In the genomic region with DNA sequence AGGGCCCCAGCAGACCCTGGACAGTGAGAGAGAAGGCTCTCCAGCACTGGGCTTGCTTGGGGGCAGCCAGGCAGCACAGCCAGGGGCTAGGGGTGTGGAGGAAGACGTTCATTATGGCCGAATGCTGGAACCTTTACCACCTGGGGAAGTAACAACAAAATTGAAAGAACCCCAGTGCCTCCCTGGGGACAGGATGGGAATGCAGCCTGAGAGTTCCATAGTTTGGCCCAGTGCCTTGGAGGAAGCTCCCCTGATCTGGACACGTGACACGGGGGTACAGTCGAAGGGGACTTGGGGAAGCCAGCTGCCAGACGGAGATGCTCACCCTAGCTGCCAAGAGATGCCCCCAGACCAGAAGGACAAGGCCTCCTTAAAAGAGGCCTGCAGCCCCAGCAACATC, we compare ENCODE assay signal across 8 mouse cellular contexts. TPM values are rescaled to one million over a fixed set of nuclear protein-coding genes. Genes with fewer than 3 reads are reported as not detected.
DNase-seq lines count a peak whose midpoint lies in the region; ATAC-seq and TF ChIP-seq lines count a peak whose summit lies in the region.

No protein-coding gene starts in this region.

- TF ChIP-seq CTCF in kidney, adult 2 months (conservative IDR thresholded peaks at IDR 0.05; ENCODE audit: insufficient read depth, insufficient read length, low read depth, low read length), result 0 out of 2 replicates have a peak, but pooled peaks have one; percentile 1
- TF ChIP-seq CTCF in liver, postnatal 0 days (IDR thresholded peaks at IDR 0.05; ENCODE audit: low read depth), result no peak

- TF ChIP-seq EP300 in liver, postnatal 0 days (IDR thresholded peaks at IDR 0.05; ENCODE audit: low read depth), result no peak

- no peaks in the 10 kb centered on the region for H3K27me3 ChIP-seq in kidney, adult 2 months (replicated peaks; ENCODE audit: control insufficient read depth, insufficient read depth, low read length)
- no peaks in the 10 kb centered on the region for H3K27me3 ChIP-seq in embryonic facial prominence, embryonic 15.5 days
- H3K27me3 ChIP-seq in hindbrain, embryonic 14.5 days (ENCODE audit: control insufficient read depth, insufficient read depth, low read length), result peaks cover 26% of the 10 kb centered on the region
- H3K27me3 ChIP-seq in liver, postnatal 0 days (ENCODE audit: insufficient read depth, low read length), result peaks cover 40% of the 10 kb centered on the region

- no peaks in the 10 kb centered on the region for H3K9me3 ChIP-seq in embryonic facial prominence, embryonic 15.5 days (replicated peaks)
- no peaks in the 10 kb centered on the region for H3K9me3 ChIP-seq in hindbrain, embryonic 14.5 days (ENCODE audit: control insufficient read depth, low read length)
- H3K9me3 ChIP-seq in liver, postnatal 0 days (ENCODE audit: low read length), result no peaks in the 10 kb centered on the region

- peaks cover 2% of the 10 kb centered on the region; the same call in 1 of the 2 replicates for H3K36me3 ChIP-seq in kidney, adult 2 months (ENCODE audit: control insufficient read depth, insufficient read depth, low read length)
- H3K36me3 ChIP-seq in embryonic facial prominence, embryonic 15.5 days, result no peaks in the 10 kb centered on the region
- H3K36me3 ChIP-seq in hindbrain, embryonic 14.5 days (replicated peaks; ENCODE audit: control insufficient read depth, insufficient read depth), result no peaks in the 10 kb centered on the region
- H3K36me3 ChIP-seq in liver, postnatal 0 days (replicated peaks; ENCODE audit: insufficient read depth, low read length), result peaks cover 3% of the 10 kb centered on the region; the same call in 1 of the 2 replicates

- no peak for TF ChIP-seq POLR2A in kidney, adult 2 months (IDR thresholded peaks at IDR 0.05; ENCODE audit: low read depth, low read length)

- ATAC-seq in embryonic facial prominence, embryonic 15.5 days (ENCODE audit: insufficient number of reproducible peaks, low FRiP score, low TSS enrichment, low read depth), result no peak
- no peak for ATAC-seq in hindbrain, embryonic 14.5 days (ENCODE audit: low FRiP score)
- no peak for ATAC-seq in liver, postnatal 0 days

- peak overlapping the region; percentile 48 for H3K27ac ChIP-seq in kidney, adult 2 months (ENCODE audit: insufficient read depth, low read depth, low read length)
- H3K27ac ChIP-seq in embryonic facial prominence, embryonic 15.5 days (replicated peaks), result no peak overlapping the region
- H3K27ac ChIP-seq in hindbrain, embryonic 14.5 days, result no peak overlapping the region
- no peak overlapping the region for H3K27ac ChIP-seq in liver, postnatal 0 days (ENCODE audit: low read depth)

- 56% methylated on average over 6 of the region's 6 CpGs for WGBS in kidney, adult 2 months
- WGBS in embryonic facial prominence, embryonic 15.5 days, result 46% methylated on average over 6 of the region's 6 CpGs
- WGBS in hindbrain, embryonic 14.5 days, result 27% methylated on average over 6 of the region's 6 CpGs
- WGBS in liver, postnatal 0 days (ENCODE audit: insufficient replicate concordance), result 49% methylated on average over 6 of the region's 6 CpGs

- peak; percentile 66 for DNase-seq in kidney, adult 2 months
- no peak for DNase-seq in kidney, postnatal 4 days
- no peak for DNase-seq in hindbrain, embryonic 14.5 days (ENCODE audit: low spot score)
- DNase-seq in liver, postnatal 0 days, result no peak
- no peak for DNase-seq in right cerebral cortex, postnatal 10 days (ENCODE audit: low spot score in 2 of 2)
- DNase-seq in right cerebral cortex, postnatal 4 days, result no peak
- DNase-seq in left cerebral cortex, postnatal 10 days (ENCODE audit: extremely low spot score in 1 of 2, low spot score in 2 of 2), result no peak

- intact Hi-C loops in left cerebral cortex, postnatal 10 days (cut with DNase I), result loop anchor here (5.0 kb wide), 1 partner anchor 54 kb away; no protein-coding TSS in a partner anchor

- peaks cover 19% of the 10 kb centered on the region for H3K4me1 ChIP-seq in kidney, adult 2 months (ENCODE audit: control insufficient read depth, insufficient read depth, low read length)
- H3K4me1 ChIP-seq in embryonic facial prominence, embryonic 15.5 days, result peaks cover 77% of the 10 kb centered on the region
- peaks cover 28% of the 10 kb centered on the region for H3K4me1 ChIP-seq in hindbrain, embryonic 14.5 days (replicated peaks; ENCODE audit: control insufficient read depth, insufficient read depth, low read length)
- H3K4me1 ChIP-seq in liver, postnatal 0 days (ENCODE audit: insufficient read depth), result peaks cover 34% of the 10 kb centered on the region

- H3K4me2 ChIP-seq in embryonic facial prominence, embryonic 15.5 days (replicated peaks), result peak overlapping the region; percentile 96
- peak overlapping the region; percentile 97 for H3K4me2 ChIP-seq in hindbrain, embryonic 14.5 days (replicated peaks)
- peak overlapping the region; percentile 92 for H3K4me2 ChIP-seq in liver, postnatal 0 days (ENCODE audit: low read depth, low read length)

- H3K4me3 ChIP-seq in kidney, adult 2 months (ENCODE audit: insufficient read depth, low read depth, low read length), result peak overlapping the region; percentile 97
- peak overlapping the region; percentile 78 for H3K4me3 ChIP-seq in embryonic facial prominence, embryonic 15.5 days (replicated peaks)
- H3K4me3 ChIP-seq in hindbrain, embryonic 14.5 days (replicated peaks; ENCODE audit: low read length), result no peak overlapping the region
- H3K4me3 ChIP-seq in liver, postnatal 0 days (ENCODE audit: low read depth, low read length), result 0 out of 2 replicates have a peak overlapping the region, but pooled peaks have one; percentile 72

- no peak overlapping the region; the same call in 1 of the 2 replicates for H3K9ac ChIP-seq in embryonic facial prominence, embryonic 15.5 days
- H3K9ac ChIP-seq in hindbrain, embryonic 14.5 days, result no peak overlapping the region
- 0 out of 2 replicates have a peak overlapping the region, but pooled peaks have one; percentile 9 for H3K9ac ChIP-seq in liver, postnatal 0 days (replicated peaks)

RNA-seq across cellular contexts. Expression of gene Itpkb, which starts 3.3 kb away (rescaled TPM):
- 14.1 and 14.9 TPM in 2 replicates for polyA plus RNA-seq in kidney, adult 2 months (2012; rRNA removed)
- 12.3 and 13.5 TPM in 2 replicates for polyA plus RNA-seq in embryonic facial prominence, embryonic 15.5 days (2015; fragmentation: Nextera tagmentation; extraction: Ambion mirVana)
- polyA plus RNA-seq in hindbrain, embryonic 14.5 days (2014; fragmentation: Nextera tagmentation; extraction: Ambion mirVana), result 2.7 and 3.0 TPM in 2 replicates
- 1.3 and 1.4 TPM in 2 replicates for polyA plus RNA-seq in liver, postnatal 0 days (2015; fragmentation: Nextera tagmentation; extraction: Ambion mirVana)
- 10 to 100 TPM; 11.6 to 12.9 TPM for total RNA-seq in left cerebral cortex, postnatal 10 days (2021)
